Mouse (Mus musculus): Measurements from ENCODE around the gene Slc35e3.

DNA sequence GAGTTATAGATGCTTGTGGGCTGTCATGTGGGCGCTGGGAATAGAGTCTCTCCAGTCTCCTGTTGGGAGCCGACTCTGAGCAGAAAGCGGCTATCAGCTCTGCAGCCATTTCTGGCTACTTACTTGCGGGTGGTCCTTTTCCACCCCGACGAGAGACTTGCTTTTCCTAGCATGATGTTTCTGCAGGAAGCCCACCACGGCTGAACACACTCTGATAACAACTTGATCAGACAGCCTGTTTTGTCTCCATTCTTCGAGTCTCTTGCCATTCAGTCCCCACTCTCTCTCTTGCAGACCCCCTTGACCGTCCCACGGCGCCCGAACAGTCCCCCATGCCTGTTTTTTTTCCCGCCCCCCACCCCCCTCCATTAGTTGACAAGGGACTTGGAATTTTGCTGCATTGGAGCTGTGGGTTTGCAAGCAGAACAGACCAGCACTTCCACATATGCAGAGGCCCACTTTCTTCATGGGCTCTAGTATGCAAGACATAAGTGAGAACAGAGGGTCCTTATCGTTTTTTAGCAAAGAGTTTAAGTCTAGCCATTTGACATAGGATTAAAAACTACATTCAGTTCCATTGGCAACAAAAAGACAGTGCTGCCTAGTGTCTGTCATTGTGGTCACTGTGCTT is 13.1 kb downstream of the Slc35e3 start:
- no peak for TF ChIP-seq EP300 (IDR thresholded peaks at IDR 0.05; ENCODE audit: low read depth)
- no peak for TF ChIP-seq CTCF (IDR thresholded peaks at IDR 0.05; ENCODE audit: low read depth)

Measured in liver, postnatal 0 days (tissue).